Mouse (Mus musculus) stomach, postnatal 0 days (tissue): ENCODE measurements at regions not wholly inside any gene's neighbourhood (a gene's known extent, or its start where the extent isn't known, plus 50 kb on each side); places are given as distances from the start of the nearest gene placed in this dataset.

Experiments used
- CTCF ChIP-seq: IDR thresholded peaks from 2 replicates; pipeline ENCODE4 v1.5.1; 2016; ENCODE audit warnings: antibody characterized with exemption, low read depth, mild to moderate bottlenecking, moderate library complexity
- EP300 ChIP-seq: optimal IDR thresholded peaks from 2 replicates; pipeline ENCODE3; 2016; ENCODE audit warnings: antibody characterized with exemption

- TF ChIP-seq CTCF, result no peak
- no peak for TF ChIP-seq EP300
These were observed 491.8 kb upstream of the Pappa start for GRCm38 (mm10) chr4:64632189-64632588.
